Mouse (Mus musculus) olfactory bulb, adult 2 months (tissue): ENCODE data around the gene 4833423E24Rik.

ENCODE experiments used
- CTCF ChIP-seq: fragments of 200-500 bp; IDR thresholded peaks from 2 replicates; pipeline ENCODE4 v1.5.1; 2012; ENCODE audit warnings: low read depth, mild to moderate bottlenecking, low read length, moderate library complexity; ENCODE audit not compliant: insufficient read depth
- POLR2A ChIP-seq: fragments of 200-500 bp; IDR thresholded peaks from 2 replicates; pipeline ENCODE4 v1.6.1; 2012; ENCODE audit warnings: mild to moderate bottlenecking, low read depth, low read length, moderate library complexity; ENCODE audit not compliant: insufficient read depth

DNA sequence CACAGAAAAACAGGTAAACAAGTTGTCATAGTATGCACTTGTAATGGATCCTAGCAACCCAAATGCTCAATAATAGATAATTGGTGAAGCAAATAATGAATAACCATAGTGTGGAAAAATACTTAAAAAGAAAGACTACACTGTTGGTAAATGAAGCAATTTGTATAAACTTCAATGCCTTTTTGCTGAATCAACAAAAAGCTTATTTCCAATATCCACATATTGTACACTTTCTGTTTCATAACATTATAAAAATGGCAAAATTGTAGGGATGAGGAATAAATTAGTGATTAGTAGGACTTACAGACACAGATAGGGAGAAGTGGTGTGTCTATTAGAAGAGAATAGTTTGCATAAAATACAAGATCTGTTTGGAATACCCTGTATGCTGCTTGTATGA is 76.3 kb downstream of the 4833423E24Rik start:
- no peak for TF ChIP-seq CTCF
- no peak for TF ChIP-seq POLR2A
